Mouse (Mus musculus) forebrain, postnatal 0 days (tissue): ENCODE measurements around the gene Klhl35. TPM values are rescaled to one million over a fixed set of nuclear protein-coding genes. Genes with fewer than 3 reads are reported as not detected.
A peak's percentile ranks its signal among the peaks of the same experiment; 100 is the strongest.
"Not testable (repeated sequence)": the region's sequence is repeated elsewhere in the genome, so short reads cannot be mapped to it uniquely, and the experiment has no call there.

Experiments
- ATAC-seq: fragments of 200-750 bp; cut with Nextera tagmentation; 2 replicates; pipeline ENCODE4 v1.8.0; 2017; ENCODE audit warnings: mild to moderate bottlenecking, moderate library complexity
- DNase-seq: peaks from one replicate; pipeline ENCODE4 v3.0.0-alpha.2; 2015
- H3K27ac ChIP-seq: fragments of 300-500 bp; sonication (generic); 2 replicates; pipeline ENCODE4 v1.5.1; 2014; ENCODE audit warnings: low read depth, mild to moderate bottlenecking, antibody characterized with exemption, low read length, moderate library complexity, mixed read lengths
- H3K27me3 ChIP-seq: fragments of 300-500 bp; sonication (generic); 2 replicates; pipeline ENCODE4 v1.6.1; 2014; ENCODE audit warnings: mild to moderate bottlenecking, low read length, mixed read lengths; ENCODE audit not compliant: insufficient read depth
- H3K36me3 ChIP-seq: fragments of 300-500 bp; sonication (generic); 2 replicates; pipeline ENCODE4 v1.6.1; 2014; ENCODE audit warnings: mild to moderate bottlenecking, moderate library complexity; ENCODE audit not compliant: insufficient read depth
- H3K4me1 ChIP-seq: fragments of 300-500 bp; sonication (generic); 2 replicates; pipeline ENCODE4 v1.6.1; 2014; ENCODE audit warnings: antibody characterized with exemption; ENCODE audit not compliant: insufficient read depth
- H3K4me2 ChIP-seq: fragments of 300-500 bp; sonication (generic); 2 replicates; pipeline ENCODE4 v1.6.1; 2014; ENCODE audit warnings: low read depth, mild to moderate bottlenecking, moderate library complexity
- H3K4me3 ChIP-seq: fragments of 300-500 bp; sonication (generic); 2 replicates; pipeline ENCODE4 v1.5.1; 2014; ENCODE audit warnings: low read depth, low read length, mixed read lengths
- H3K9ac ChIP-seq: fragments of 300-500 bp; sonication (generic); 2 replicates; pipeline ENCODE4 v1.6.1; 2014; ENCODE audit warnings: mild to moderate bottlenecking
- H3K9me3 ChIP-seq: fragments of 300-500 bp; sonication (generic); 2 replicates; pipeline ENCODE4 v1.6.1; 2016; ENCODE audit warnings: low read length
- CTCF ChIP-seq: sonication (generic); IDR thresholded peaks from 2 replicates; pipeline ENCODE4 v1.5.1; 2016; ENCODE audit warnings: antibody characterized with exemption, control low read depth, low read depth
- WGBS: fragments of 180-500 bp; shearing (Covaris S2); extraction: QIAGEN DNeasy Blood & Tissue Kit; methylation state at CpG from one replicate; pipeline ENCODE4 v1.1.7; 2014; 5-methylcytosine and 5-hydroxymethylcytosine counted together
- polyA plus RNA-seq: library from polyadenylated mRNA; unstranded; fragments of >200 nt; fragmentation: Nextera tagmentation; extraction: Ambion mirVana; gene quantifications from 2 replicates; pipeline ENCODE4 v1.2.1, GENCODE M21; 2015
- total RNA-seq: library from RNA; depleted of rRNA; stranded (reverse); fragments of >200 nt; gene quantifications from 2 replicates; pipeline ENCODE4 v1.2.3, GENCODE M21; 2014

Klhl35 gene
- total and polyA plus RNA-seq, 2 experiments from 2014 or later = 3.4 to 3.8 TPM

DNA sequence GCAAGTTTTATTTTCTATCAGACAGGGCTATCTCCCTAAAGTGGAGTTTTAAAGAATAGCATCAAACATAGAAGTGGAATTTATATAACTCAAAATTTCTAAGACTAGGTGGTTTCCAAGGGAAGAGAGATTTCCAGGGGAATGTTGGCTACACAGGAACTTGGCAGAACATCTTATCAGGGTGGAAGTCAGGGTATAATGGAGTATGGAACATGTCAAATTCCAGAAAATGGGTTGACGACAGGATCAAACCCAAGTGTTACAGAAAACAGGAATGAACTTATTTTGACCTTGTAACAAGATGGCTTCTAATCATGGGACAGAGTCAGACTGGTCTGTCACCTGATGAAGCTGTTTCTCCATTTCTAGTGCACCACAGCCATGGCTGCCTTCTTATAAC is 18.9 kb downstream of the Klhl35 start:
- H3K4me1 ChIP-seq = peaks cover 8% of the 10 kb centered on the region
- no peak overlapping the region for H3K4me3 ChIP-seq
- WGBS = 92% methylated on average over 1 of the region's 1 CpGs

DNA sequence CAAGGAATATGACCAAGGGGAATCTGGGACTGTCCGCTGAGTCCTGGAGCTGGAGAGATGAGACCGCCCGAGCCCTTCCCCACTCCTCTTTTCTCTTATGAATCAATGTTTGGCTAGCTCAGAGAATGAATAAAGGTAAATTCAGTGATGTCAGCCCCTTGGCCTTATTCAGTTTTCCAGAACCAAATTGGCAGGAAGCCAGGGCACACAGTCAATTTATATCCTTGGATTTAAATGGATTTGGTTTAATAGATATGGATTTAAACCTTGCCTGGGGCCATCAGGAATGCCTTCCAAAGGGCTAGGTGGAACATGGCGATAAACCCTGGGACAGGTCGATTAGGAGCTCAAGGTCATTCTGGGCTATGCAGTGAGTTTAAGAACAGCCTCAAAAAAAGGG is 23.9 kb downstream of the Klhl35 start:
- no peaks in the 10 kb centered on the region for H3K36me3 ChIP-seq
- 61% methylated on average over 5 of the region's 5 CpGs for WGBS
- no peak overlapping the region for H3K4me2 ChIP-seq
- no peaks in the 10 kb centered on the region for H3K27me3 ChIP-seq
- H3K9ac ChIP-seq = no peak overlapping the region
- no peaks in the 10 kb centered on the region for H3K9me3 ChIP-seq
- ATAC-seq = no peak
- H3K4me1 ChIP-seq = no peaks in the 10 kb centered on the region
- TF ChIP-seq CTCF = no peak
- no peak overlapping the region for H3K4me3 ChIP-seq
- no peak for DNase-seq
- H3K27ac ChIP-seq = no peak overlapping the region

More for the DNA sequence above, 18.9 kb downstream of the Klhl35 start:
- Histone ChIP-seq H3K27me3 (no peaks in the 10 kb centered on the region), H3K36me3 (peaks cover 22% of the 10 kb centered on the region), H3K9ac (no peak overlapping the region), H3K9me3 (no peaks in the 10 kb centered on the region), H3K4me2 (no peak overlapping the region), H3K27ac (no peak overlapping the region)
- DNase-seq (no peak), ATAC-seq (no peak)
- TF ChIP-seq CTCF = no peak

DNA sequence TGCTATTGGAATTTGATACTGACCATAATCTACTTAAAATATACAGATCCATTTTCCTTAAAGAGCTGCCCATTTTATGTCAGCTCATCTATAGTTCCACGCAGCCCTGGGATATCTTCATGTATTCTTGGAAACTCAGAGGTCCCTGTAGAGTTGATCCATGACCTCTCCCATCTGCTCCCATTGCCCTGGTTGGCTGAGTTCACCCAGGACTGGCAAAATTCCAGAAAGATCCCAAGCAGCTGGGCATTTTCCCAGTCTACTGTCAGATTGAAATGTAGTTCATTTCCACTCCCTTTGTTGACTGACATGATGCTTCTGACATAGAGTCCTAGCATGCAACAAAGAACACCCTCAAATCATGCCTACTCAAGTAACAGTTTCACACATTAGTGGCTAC is 33.3 kb downstream of the Klhl35 start:
- H3K4me3 ChIP-seq = no peak overlapping the region
- ATAC-seq = no peak

DNA sequence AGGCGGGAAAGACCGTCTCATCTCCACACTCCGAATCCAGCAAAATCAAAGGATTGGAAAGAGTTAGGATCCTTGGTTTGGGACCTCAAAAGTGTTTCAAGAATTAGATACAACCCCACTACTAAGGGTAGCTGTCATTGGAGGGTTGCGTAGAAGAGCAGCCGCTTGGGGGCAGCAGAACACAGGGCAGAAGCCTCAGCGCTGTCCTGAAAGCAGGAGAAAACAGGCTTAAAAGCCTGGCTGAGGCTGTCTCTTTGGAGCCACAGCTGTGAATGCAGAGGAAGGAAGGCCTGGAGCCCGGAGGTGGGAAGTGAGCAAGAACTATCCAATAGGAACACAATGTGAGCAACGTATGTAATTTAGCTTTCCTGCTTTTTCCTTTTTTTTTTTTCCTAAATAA is 34.4 kb downstream of the Klhl35 start:
- Histone ChIP-seq H3K27me3 (no peaks in the 10 kb centered on the region), H3K4me1 (no peaks in the 10 kb centered on the region), H3K27ac (no peak overlapping the region), H3K36me3 (no peaks in the 10 kb centered on the region), H3K4me2 (no peak overlapping the region), H3K9me3 (no peaks in the 10 kb centered on the region), H3K4me3 (no peak overlapping the region), H3K9ac (no peak overlapping the region)
- WGBS = 3% methylated on average over 8 of the region's 8 CpGs
- DNase-seq (peak; percentile 88), ATAC-seq (peak; percentile 96)
- peak; percentile 95 for TF ChIP-seq CTCF

More for the DNA sequence above, 33.3 kb downstream of the Klhl35 start:
- H3K27me3 ChIP-seq = no peaks in the 10 kb centered on the region
- H3K9ac ChIP-seq = no peak overlapping the region
- H3K36me3 ChIP-seq = no peaks in the 10 kb centered on the region
- 55% methylated on average over 1 of the region's 1 CpGs for WGBS
- no peak overlapping the region for H3K27ac ChIP-seq
- DNase-seq = no peak
- TF ChIP-seq CTCF = no peak
- H3K4me1 ChIP-seq = no peaks in the 10 kb centered on the region
- H3K4me2 ChIP-seq = no peak overlapping the region
- H3K9me3 ChIP-seq = no peaks in the 10 kb centered on the region

DNA sequence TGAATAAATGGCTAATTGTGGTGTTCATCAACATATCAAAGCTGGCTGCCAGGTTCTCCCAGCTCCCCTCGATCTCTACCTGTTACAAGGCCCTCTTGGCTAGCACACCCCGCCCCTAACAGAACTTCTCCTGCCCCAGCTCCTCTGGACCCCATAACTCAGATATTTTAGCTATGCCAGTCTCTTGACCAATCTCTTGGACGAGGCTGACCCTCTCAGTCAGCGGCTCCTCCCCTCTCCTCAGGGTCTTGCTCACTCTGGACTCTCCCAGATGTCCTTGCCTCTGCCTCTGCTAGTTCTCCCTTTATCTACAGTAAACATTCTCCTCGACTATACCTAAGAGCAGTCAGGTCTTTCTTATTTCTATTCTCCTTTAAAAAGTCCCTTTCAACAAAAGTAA is 34.9 kb downstream of the Klhl35 start:
- Histone ChIP-seq H3K27ac (no peak overlapping the region), H3K4me3 (no peak overlapping the region), H3K4me2 (no peak overlapping the region), H3K4me1 (no peaks in the 10 kb centered on the region), H3K9ac (no peak overlapping the region), H3K27me3 (no peaks in the 10 kb centered on the region), H3K9me3 (no peaks in the 10 kb centered on the region), H3K36me3 (no peaks in the 10 kb centered on the region)
- TF ChIP-seq CTCF = no peak
- 43% methylated on average over 5 of the region's 5 CpGs for WGBS
- ATAC-seq (no peak), DNase-seq (no peak)

DNA sequence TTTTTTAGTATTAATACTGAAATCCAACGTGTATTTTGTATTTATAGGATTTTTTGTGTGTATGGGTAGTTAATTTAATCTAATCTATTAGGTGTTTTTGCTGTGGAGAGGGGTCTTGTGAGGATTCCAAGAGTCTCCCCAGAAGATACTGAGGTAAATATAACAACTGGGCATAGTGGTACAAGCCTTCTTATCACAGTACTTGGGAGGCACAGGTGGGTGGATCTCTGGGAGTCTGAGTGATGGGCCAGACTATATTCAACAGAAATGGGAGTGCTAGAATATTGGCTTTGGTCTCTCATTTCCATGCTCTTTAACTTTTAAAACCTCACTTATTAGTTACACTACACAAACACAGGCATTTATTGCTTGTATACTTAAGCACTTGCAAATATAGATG is 35.3 kb downstream of the Klhl35 start:
- Histone ChIP-seq H3K4me3 (no peak overlapping the region), H3K27ac (no peak overlapping the region), H3K4me1 (no peaks in the 10 kb centered on the region), H3K36me3 (no peaks in the 10 kb centered on the region), H3K9ac (no peak overlapping the region), H3K9me3 (no peaks in the 10 kb centered on the region), H3K27me3 (no peaks in the 10 kb centered on the region), H3K4me2 (no peak overlapping the region)
- ATAC-seq (no peak), DNase-seq (no peak)
- TF ChIP-seq CTCF = no peak
- WGBS = 50% methylated on average over 1 of the region's 1 CpGs

DNA sequence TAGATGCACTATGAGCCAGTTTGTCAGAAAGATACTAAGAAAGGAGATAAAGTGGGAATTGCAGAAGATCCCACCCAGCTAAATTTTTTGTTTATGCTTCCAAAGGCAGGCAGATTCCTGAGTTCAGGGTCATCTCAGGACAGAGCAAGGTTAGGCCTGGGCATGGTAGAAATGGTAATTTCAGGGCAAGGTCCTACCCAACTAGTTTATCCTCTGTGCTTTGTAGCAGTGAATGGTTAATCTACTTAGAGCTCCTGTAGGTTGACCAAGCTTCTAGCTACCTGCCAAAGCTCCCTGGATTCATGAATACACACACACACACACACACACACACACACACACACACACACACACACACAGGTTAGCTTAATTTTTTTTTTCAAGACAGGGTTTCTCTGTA is 38.8 kb downstream of the Klhl35 start:
- no peaks in the 10 kb centered on the region for H3K4me1 ChIP-seq
- no peak overlapping the region for H3K4me3 ChIP-seq
- no peaks in the 10 kb centered on the region for H3K27me3 ChIP-seq
- no peak for DNase-seq
- no peak overlapping the region for H3K4me2 ChIP-seq
- TF ChIP-seq CTCF = no peak
- H3K9ac ChIP-seq = no peak overlapping the region
- H3K36me3 ChIP-seq = no peaks in the 10 kb centered on the region
- H3K9me3 ChIP-seq = no peaks in the 10 kb centered on the region
- H3K27ac ChIP-seq = no peak overlapping the region
- no peak for ATAC-seq

DNA sequence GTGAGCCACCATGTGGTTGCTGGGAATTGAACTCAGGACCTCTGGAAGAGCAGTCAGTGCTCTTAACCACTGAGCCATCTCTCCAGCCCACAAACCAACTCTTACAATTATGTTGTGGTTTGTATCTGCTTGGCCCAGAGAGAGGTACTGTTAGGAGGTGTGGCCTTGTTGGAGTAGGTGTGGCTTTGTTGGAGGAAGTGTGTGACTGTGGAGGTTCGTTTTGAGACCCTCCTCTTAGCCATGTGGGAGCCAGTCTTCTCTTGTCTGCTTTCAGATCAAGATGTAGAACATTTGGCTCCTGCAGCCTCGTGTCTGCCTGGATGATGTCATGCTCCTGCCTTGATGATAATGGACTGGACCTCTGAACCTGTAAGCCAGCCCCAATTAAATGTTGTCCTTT is 42.4 kb downstream of the Klhl35 start:
- H3K36me3 ChIP-seq, H3K9me3 ChIP-seq, DNase-seq, H3K27me3 ChIP-seq, ATAC-seq, H3K9ac ChIP-seq, H3K4me1 ChIP-seq, H3K4me2 ChIP-seq, H3K27ac ChIP-seq, H3K4me3 ChIP-seq: not testable (repeated sequence)
- WGBS = 29% methylated on average over 2 of the region's 2 CpGs
